Mouse (Mus musculus): Measurements from ENCODE around the gene Arl1. TPM values are rescaled to one million over a fixed set of nuclear protein-coding genes. Genes with fewer than 3 reads are reported as not detected.

Gene Arl1
- polyA plus RNA-seq (2015; fragmentation: Nextera tagmentation; extraction: Ambion mirVana) = 162 and 166 TPM in 2 replicates

GRCm38 (mm10) chr10:88730571-88731495 lies at the start of gene Arl1:
Gene Arl1, plus strand, starts transcription at chr10:88730858.

GRCm38 (mm10) chr10:88684925-88685324 lies 45.7 kb upstream of the Arl1 start, which contains the start of gene Spic:
Gene Spic, minus strand, starts transcription at chr10:88685015.

Other genes with a start within 250 kb of the Arl1 start
- 49.5 and 60.9 TPM in 2 replicates for gene Chpt1, start 226.8 kb upstream of the Arl1 start, polyA plus RNA-seq (2015; fragmentation: Nextera tagmentation; extraction: Ambion mirVana)
- gene Mybpc1, start 125.7 kb upstream of the Arl1 start, polyA plus RNA-seq (2015; fragmentation: Nextera tagmentation; extraction: Ambion mirVana) = 2.8 and 3.9 TPM in 2 replicates
- gene Spic, start 45.8 kb upstream of the Arl1 start, polyA plus RNA-seq (2015; fragmentation: Nextera tagmentation; extraction: Ambion mirVana) = not detected in 2 replicates
- gene Utp20, start 95.9 kb downstream of the Arl1 start, polyA plus RNA-seq (2015; fragmentation: Nextera tagmentation; extraction: Ambion mirVana) = 7.7 and 9.7 TPM in 2 replicates
- 0.21 and 0.23 TPM in 2 replicates for gene Slc5a8, start 155.1 kb downstream of the Arl1 start, polyA plus RNA-seq (2015; fragmentation: Nextera tagmentation; extraction: Ambion mirVana)

Data from neural tube, postnatal 0 days (tissue).